Mouse (Mus musculus): Measurements from ENCODE around the gene Slc30a5.

The Slc30a5 gene

DNA sequence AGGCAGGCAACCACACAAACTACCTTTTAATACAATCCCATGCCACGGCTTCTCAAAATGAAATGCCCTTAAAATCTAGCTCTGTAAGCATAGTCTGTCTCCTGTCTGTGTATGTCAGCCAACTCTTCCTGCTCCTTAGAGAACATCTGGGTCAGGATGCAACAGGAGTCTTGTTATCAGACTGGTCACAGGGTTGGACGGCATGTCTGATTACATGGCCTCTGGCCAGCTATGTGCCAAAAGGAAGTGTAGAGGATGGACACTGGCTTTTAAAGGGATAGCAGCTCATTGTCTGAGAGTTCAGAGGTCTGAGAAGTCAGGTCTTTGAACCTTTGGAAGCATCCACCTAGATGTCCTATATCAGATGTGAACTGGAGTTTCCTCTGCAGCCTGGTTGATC lies 77.9 kb downstream of the Slc30a5 start:
- DNase-seq (ENCODE audit: low spot score), result no peak

GRCm38 (mm10) chr13:100754186-100754585 lies 79.0 kb downstream of the Slc30a5 start:
- no peak for DNase-seq (ENCODE audit: low spot score)

DNA sequence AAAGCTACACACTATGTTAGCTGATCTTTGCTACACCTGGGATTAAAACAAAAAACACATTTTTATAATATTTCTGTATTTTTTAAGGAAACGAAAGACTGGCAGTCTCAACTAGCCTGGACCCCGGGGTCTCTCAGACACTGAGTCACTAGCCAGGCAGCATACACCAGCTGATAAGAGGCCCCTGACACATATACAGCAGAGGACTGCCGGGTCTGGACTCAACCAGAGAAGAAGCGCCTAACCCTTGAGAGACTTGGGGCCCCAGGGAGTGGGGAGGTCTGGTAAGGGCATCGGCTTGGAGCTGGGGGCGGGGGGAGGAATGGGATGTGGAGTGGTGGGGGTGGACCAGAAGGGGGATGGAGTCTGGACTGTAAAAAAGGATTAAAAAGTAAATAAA lies 80.2 kb downstream of the Slc30a5 start:
- DNase-seq (ENCODE audit: low spot score), result no peak

All from retina, embryonic 14.5 days (tissue).